Mouse (Mus musculus) heart, embryonic 15.5 days (tissue): ENCODE measurements around the gene Med24. TPM values are rescaled to one million over a fixed set of nuclear protein-coding genes. Genes with fewer than 3 reads are reported as not detected.

Experiments
- ATAC-seq: fragments of 200-750 bp; cut with Nextera tagmentation; replicated peaks from 2 replicates; pipeline ENCODE4 v1.8.0; 2017; ENCODE audit warnings: low read depth, moderate TSS enrichment; ENCODE audit not compliant: insufficient number of reproducible peaks, insufficient read depth, low FRiP score
- H3K27ac ChIP-seq: fragments of 300-500 bp; sonication (generic); 2 replicates; pipeline ENCODE4 v1.5.1; 2015; ENCODE audit warnings: mild to moderate bottlenecking, inconsistent platforms
- H3K27me3 ChIP-seq: fragments of 300-500 bp; sonication (generic); 2 replicates; pipeline ENCODE4 v1.6.1; 2015; ENCODE audit warnings: inconsistent platforms
- H3K36me3 ChIP-seq: fragments of 300-500 bp; sonication (generic); 2 replicates; pipeline ENCODE4 v1.6.1; 2015; ENCODE audit warnings: mild to moderate bottlenecking, inconsistent platforms
- H3K4me1 ChIP-seq: fragments of 300-500 bp; sonication (generic); replicated peaks from 2 replicates; pipeline ENCODE4 v1.6.1; 2015; ENCODE audit warnings: inconsistent platforms
- H3K4me2 ChIP-seq: fragments of 300-500 bp; sonication (generic); 2 replicates; pipeline ENCODE4 v1.6.1; 2015; ENCODE audit warnings: inconsistent platforms, mild to moderate bottlenecking, moderate library complexity
- H3K4me3 ChIP-seq: fragments of 300-500 bp; sonication (generic); 2 replicates; pipeline ENCODE4 v1.5.1; 2015; ENCODE audit warnings: mild to moderate bottlenecking, inconsistent platforms
- H3K9ac ChIP-seq: fragments of 300-500 bp; sonication (generic); 2 replicates; pipeline ENCODE4 v1.6.1; 2015; ENCODE audit warnings: mild to moderate bottlenecking, inconsistent platforms
- H3K9me3 ChIP-seq: fragments of 300-500 bp; sonication (generic); replicated peaks from 2 replicates; pipeline ENCODE4 v1.6.1; 2016; ENCODE audit warnings: inconsistent platforms
- WGBS: fragments of 180-500 bp; shearing (Covaris S2); methylation state at CpG from one replicate; pipeline ENCODE4 v1.1.7; 2015; ENCODE audit warnings: mixed read lengths; 5-methylcytosine and 5-hydroxymethylcytosine counted together
- polyA plus RNA-seq: library from polyadenylated mRNA; unstranded; fragments of >200 nt; fragmentation: Nextera tagmentation; extraction: Ambion mirVana; gene quantifications from 2 replicates; pipeline ENCODE4 v1.2.1, GENCODE M21; 2015

Gene Med24
- polyA plus RNA-seq, 1 experiment from 2014 or later: 33.5 TPM

DNA sequence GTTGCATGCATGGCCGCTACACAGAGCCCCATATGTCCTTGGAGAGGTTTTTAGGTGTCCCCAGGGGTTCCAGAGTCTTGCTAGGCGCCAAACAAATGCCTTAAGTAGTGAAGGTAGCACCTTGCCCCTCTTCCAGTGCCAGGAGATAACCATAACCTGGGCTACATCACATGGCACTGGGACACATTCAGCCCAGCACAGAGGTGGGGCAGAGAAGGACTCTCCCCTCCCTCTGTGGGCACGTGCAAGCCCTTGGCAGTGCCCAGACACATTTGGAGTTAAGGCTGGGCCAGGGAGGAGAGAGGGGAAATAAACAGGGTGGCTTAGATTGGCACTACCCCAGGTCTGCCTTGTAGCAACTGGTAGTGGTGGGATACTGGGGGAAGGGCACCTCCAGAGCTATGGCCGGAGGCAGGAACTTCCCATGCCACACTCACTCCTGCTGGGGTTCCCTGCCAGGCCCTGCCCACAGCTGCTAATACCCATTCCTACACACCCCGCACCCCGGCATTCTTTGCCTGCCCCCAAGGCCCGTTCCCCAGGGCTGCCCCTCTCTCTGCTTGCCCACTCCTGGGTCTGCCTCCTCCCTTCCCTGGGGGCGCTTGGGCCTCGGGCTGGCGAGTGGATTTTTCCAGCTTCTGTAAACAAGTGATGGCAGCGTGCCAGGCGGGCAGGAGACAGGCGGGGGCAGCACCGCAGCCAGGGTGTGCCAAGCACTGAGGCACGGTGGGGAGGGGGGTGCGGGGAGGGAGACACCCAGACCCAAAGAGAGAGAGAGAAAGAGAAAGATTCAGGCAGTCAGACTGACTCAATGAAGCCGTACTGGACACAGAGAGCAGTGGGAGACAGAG, 21.3 kb upstream of the Med24 start:
- H3K4me3 ChIP-seq: peak overlapping the region; percentile 22
- ATAC-seq: peak; percentile 14

DNA sequence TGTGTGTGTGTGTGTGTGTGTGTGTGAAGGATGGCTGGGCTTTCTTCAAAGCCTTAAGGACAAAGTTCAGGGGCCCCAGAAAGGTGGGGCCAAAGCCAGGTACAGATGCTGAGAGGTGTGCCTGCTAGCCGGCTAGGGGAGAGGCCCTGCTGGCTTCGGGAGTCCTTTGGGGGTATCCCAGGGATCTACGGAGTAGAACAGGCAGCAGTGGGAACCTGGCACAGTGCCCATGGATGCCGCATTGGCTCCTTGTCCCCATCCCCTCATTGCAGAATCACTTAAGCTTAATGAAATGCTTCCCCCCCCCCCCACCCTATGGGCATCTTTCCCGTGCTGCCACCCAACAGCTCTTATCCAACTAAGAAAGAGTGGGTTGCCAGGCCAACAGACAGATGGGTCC, 20.5 kb upstream of the Med24 start:
- Histone ChIP-seq H3K4me3 (no peak overlapping the region), H3K9ac (0 out of 2 replicates have a peak overlapping the region, but pooled peaks have one; percentile 41), H3K4me2 (peak overlapping the region; percentile 54), H3K27ac (peak overlapping the region; percentile 92), H3K4me1 (peaks cover 99% of the 10 kb centered on the region), H3K36me3 (peaks cover 11% of the 10 kb centered on the region; the same call in 1 of the 2 replicates), H3K27me3 (no peaks in the 10 kb centered on the region), H3K9me3 (no peaks in the 10 kb centered on the region)
- ATAC-seq: no peak
- 23% methylated on average over 5 of the region's 5 CpGs for WGBS

More for the DNA sequence above, 21.3 kb upstream of the Med24 start:
- H3K4me2 ChIP-seq: peak overlapping the region; percentile 54
- H3K9ac ChIP-seq: peak overlapping the region; percentile 41; the same call in 1 of the 2 replicates
- 19% methylated on average over 17 of the region's 17 CpGs for WGBS
- H3K27ac ChIP-seq: peak overlapping the region; percentile 92
- peaks cover 11% of the 10 kb centered on the region; the same call in 1 of the 2 replicates for H3K36me3 ChIP-seq
- peaks cover 97% of the 10 kb centered on the region for H3K4me1 ChIP-seq
- H3K27me3 ChIP-seq: no peaks in the 10 kb centered on the region
- no peaks in the 10 kb centered on the region for H3K9me3 ChIP-seq

GRCm38 (mm10) chr11:98748506-98749416, 19.5 kb upstream of the Med24 start:
- no peak for ATAC-seq
- H3K9me3 ChIP-seq: no peaks in the 10 kb centered on the region
- 32% methylated on average over 15 of the region's 15 CpGs for WGBS
- H3K27me3 ChIP-seq: no peaks in the 10 kb centered on the region
- H3K4me1 ChIP-seq: peaks cover 99% of the 10 kb centered on the region
- H3K9ac ChIP-seq: 0 out of 2 replicates have a peak overlapping the region, but pooled peaks have one; percentile 27
- 0 out of 2 replicates have a peak overlapping the region, but pooled peaks have one; percentile 6 for H3K4me3 ChIP-seq
- H3K27ac ChIP-seq: peak overlapping the region; percentile 92
- H3K36me3 ChIP-seq: peaks cover 10% of the 10 kb centered on the region; the same call in 1 of the 2 replicates
- peak overlapping the region; percentile 54 for H3K4me2 ChIP-seq

DNA sequence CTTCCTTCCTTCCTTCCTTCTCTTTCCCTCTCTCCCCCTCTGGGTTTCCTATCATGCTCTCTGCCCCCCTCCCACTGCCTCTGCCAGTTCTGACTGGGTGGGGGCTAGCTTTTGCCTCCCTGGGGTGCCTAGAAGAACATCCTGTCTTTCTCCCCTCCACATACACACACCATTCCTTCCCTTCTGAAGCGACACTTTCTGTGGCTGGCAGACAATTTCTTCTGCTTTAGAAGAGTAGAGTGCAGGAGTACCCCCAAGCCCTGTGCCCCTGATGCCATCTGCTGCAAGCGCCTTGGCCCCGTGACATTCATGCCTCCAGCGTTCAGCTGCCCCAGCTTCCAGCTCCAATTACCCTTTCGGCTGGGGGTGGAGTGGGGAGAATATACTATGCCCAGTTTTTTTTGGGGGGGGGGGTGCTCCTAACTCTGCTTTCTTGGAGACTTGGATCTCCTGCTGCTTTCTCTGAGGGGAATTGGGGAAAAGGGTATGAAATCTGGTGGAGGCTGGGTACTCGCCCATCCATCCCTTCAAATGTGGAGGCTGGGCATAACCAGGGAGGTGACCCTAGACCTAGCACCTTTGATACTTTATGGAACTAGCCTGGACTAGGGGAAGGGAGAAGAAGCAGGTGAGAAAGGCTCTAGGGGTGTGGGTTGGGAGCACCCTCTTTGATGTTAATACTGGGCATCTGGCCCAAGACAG, 18.7 kb upstream of the Med24 start:
- ATAC-seq: no peak
- Histone ChIP-seq H3K4me2 (peak overlapping the region; percentile 54), H3K36me3 (0 out of 2 replicates have a peak, but pooled peaks cover 1% of the 10 kb centered on the region), H3K4me1 (peaks cover 99% of the 10 kb centered on the region), H3K9me3 (no peaks in the 10 kb centered on the region), H3K4me3 (0 out of 2 replicates have a peak overlapping the region, but pooled peaks have one; percentile 7), H3K9ac (0 out of 2 replicates have a peak overlapping the region, but pooled peaks have one; percentile 19), H3K27ac (peak overlapping the region; percentile 92), H3K27me3 (no peaks in the 10 kb centered on the region)
- WGBS: 28% methylated on average over 6 of the region's 6 CpGs

DNA sequence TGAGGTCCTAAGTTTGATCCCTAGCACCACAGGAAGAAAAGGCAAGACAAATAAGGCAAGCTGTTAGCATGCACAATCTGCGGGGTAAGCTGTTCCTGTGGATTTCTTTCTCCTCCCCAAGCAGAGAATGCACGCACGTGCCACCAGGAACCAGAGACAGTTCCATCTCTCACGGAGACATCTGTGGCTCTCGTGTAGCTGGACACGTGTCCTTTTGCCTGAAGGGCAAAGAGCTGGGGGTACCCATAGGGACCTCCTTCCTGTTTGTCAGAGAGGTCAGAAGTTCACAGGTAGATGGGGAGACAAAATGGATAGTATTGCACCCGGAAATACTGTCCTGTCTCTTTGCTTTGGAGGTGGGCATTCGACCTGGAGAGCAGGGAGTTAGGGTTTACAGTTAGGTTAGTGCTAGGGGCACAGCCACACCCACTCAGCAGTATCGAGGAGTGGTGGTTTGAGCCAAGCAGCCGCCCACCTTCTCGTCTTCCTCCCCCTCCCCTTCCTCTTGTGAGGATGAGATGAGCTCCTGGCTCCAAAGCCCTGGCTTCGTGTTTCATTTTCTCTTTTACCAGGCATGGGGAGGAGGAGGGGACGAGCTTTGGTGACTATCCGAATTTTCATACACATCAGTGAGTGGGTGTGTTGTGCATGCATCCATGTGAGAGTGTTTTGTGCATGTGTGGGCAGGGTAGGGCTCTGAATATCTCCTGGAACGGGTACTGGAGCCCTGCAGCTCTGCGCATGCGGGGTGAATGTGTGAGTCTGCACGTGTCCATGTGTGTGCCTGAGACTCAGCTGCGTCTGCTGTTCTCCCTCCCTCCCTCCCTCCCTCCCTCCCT, 17.8 kb upstream of the Med24 start:
- WGBS: 3% methylated on average over 19 of the region's 19 CpGs
- ATAC-seq: peak; percentile 51
- Histone ChIP-seq H3K4me3 (peak overlapping the region; percentile 31), H3K36me3 (no peaks in the 10 kb centered on the region), H3K9ac (peak overlapping the region; percentile 41; the same call in 1 of the 2 replicates), H3K4me1 (peaks cover 94% of the 10 kb centered on the region), H3K27ac (peak overlapping the region; percentile 87), H3K4me2 (peak overlapping the region; percentile 60), H3K27me3 (no peaks in the 10 kb centered on the region), H3K9me3 (no peaks in the 10 kb centered on the region)

DNA sequence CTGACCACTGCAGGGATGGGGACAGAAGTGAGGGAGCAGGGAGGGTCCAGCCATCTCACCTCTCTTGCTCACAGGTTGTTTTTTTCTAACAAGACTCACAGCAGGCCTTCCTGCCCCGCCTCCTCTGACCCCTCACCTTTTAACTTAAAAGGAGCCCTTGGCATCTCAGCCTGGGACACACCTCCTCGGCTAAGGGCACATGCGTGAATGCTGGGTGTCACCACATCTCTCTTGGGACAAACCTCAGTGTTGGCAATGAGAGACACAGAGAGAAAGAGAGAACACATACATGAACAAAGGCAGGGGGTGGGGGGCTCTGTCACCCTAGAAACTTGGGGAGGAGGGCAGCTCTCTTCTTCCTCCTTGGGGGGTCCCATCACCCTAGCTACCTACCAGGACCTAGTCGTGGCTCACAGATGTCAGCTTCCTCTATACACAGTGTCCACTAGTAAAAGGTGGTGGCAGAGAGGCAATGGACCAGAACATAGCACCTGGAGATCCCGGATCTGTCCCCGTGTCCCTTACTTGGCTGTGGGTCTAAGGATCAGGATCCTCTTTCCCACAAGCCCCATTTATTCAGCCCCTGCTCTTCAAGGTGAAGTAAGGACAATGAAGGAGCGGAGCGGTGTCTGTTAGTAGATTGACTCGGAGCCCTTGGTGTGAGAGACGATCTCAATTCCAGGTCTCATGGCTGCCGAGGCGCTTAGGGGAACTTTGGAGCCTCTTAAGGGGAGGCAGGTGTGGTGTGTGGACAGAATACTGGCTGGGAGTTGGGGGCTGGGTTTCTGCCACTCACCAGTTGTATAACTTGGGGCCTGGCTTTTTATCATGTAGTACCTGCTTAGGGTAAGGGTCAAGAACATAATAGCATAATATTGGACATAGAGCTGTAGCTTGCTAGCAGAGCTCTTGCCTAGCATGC, 17.0 kb upstream of the Med24 start:
- H3K4me3 ChIP-seq: peak overlapping the region; percentile 31; the same call in 1 of the 2 replicates

DNA sequence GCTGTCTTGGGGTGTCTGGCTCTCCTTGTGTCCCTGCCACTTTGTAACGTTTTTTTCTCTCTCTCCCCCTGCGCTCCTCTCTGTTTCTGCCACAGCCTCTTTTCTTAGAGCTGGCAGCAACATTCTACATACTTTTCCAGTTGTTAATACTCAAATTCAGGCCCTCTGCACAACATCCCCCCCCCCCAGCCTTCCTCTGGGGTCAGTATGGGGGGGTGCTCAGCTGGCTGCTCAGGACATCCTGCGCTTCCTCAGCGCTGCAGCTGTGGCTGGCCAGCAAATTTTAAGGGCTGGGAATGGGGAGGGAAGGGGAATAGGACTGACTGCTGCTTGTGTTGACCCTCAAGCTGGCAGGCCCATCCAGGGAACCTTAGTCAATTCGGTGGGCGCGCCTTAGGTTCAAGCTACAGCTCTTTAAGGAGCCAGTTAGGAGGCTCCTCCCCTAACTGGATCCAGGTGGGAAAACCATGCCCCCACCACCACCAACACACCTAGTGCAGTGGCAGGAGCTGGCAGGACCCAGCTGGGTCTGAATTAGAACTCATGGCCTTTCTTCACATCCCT, 15.3 kb upstream of the Med24 start:
- Histone ChIP-seq H3K9ac (peak overlapping the region; percentile 88), H3K9me3 (no peaks in the 10 kb centered on the region), H3K27me3 (no peaks in the 10 kb centered on the region), H3K4me1 (peaks cover 80% of the 10 kb centered on the region), H3K36me3 (no peaks in the 10 kb centered on the region), H3K4me3 (peak overlapping the region; percentile 79), H3K27ac (peak overlapping the region; percentile 96), H3K4me2 (peak overlapping the region; percentile 89)
- WGBS: 38% methylated on average over 7 of the region's 7 CpGs
- ATAC-seq: no peak

More for the DNA sequence above, 17.0 kb upstream of the Med24 start:
- Histone ChIP-seq H3K27ac (peak overlapping the region; percentile 87), H3K9ac (peak overlapping the region; percentile 41; the same call in 1 of the 2 replicates), H3K36me3 (no peaks in the 10 kb centered on the region), H3K9me3 (no peaks in the 10 kb centered on the region), H3K4me2 (peak overlapping the region; percentile 60), H3K4me1 (peaks cover 86% of the 10 kb centered on the region), H3K27me3 (no peaks in the 10 kb centered on the region)
- 40% methylated on average over 12 of the region's 12 CpGs for WGBS
- no peak for ATAC-seq

DNA sequence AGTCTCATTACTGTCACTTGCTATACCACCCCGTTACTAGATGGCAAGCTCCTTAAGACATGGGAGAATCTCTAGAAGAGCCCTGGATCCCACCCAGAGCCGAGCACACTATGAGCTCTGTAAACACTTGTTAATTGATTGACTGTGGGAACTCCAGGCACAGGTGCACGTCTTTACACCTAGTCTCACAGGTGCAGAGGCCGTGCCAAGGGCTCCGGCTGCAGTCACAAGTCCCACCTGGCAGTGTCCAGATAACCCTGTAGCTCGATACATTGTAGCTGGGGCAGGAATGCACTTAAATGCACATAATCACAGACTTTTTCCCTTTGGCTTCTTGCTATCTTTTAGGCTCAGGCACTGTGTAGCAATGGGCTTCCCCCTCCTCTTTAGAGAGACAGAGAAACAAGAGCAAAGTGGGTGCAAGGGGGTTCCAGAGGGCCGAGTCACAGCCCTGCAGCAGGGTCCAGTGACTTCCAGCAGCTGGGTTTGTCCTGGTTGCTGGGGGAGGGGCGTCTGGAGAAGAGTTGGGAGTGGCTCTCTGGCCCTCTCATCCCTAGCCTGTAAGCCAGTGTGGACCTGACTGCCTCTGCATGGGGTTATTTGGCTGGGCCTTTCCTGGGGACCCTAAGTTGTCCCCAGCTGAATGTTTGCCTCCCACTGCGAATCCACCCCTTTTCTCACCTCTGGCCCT, 14.6 kb upstream of the Med24 start:
- peak overlapping the region; percentile 88 for H3K9ac ChIP-seq
- 6% methylated on average over 9 of the region's 9 CpGs for WGBS
- H3K36me3 ChIP-seq: no peaks in the 10 kb centered on the region
- peak overlapping the region; percentile 96 for H3K27ac ChIP-seq
- H3K4me1 ChIP-seq: peaks cover 79% of the 10 kb centered on the region
- H3K4me2 ChIP-seq: peak overlapping the region; percentile 89
- peak overlapping the region; percentile 79 for H3K4me3 ChIP-seq
- H3K9me3 ChIP-seq: no peaks in the 10 kb centered on the region
- ATAC-seq: peak; percentile 3; the same call in 1 of the 2 replicates
- no peaks in the 10 kb centered on the region for H3K27me3 ChIP-seq
